Mouse (Mus musculus) right cerebral cortex, postnatal 25 days (tissue): ENCODE results near the gene Ppp1cc.

Experiments used
- DNase-seq: peaks from one replicate; pipeline ENCODE4 v3.0.0; 2022

The Ppp1cc gene

DNA sequence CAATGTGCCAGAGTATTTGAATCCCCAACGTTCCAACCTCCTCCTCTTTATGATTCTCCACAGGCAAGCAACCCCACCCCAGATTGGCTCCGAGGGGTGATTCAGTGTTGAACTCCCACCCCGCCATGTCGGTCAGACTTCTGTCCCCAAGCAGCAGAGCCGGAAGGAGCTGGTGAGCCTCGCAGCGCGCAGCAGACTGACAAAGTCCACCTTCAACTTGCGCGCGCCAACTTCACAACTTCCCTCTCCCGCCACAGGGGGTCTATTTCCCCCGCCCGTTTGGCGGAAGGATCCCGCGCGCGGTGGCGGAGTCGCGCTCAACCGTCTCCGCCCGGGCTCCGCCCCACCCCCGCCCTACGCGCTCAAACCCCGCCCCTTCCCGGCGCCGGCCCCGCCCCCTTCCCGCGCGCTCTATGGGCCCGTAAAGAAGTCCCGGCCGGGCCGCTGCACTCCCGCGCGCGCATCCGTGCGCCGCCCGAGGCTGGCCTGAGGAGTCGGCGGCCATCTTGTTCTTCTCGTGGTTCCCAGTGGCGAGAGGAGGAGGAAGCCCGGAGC, at the start of gene Ppp1cc:
Gene Ppp1cc, plus strand, starts transcription at position 452 of the 555 bp plus-strand sequence.
- peak; percentile 89 for DNase-seq

DNA sequence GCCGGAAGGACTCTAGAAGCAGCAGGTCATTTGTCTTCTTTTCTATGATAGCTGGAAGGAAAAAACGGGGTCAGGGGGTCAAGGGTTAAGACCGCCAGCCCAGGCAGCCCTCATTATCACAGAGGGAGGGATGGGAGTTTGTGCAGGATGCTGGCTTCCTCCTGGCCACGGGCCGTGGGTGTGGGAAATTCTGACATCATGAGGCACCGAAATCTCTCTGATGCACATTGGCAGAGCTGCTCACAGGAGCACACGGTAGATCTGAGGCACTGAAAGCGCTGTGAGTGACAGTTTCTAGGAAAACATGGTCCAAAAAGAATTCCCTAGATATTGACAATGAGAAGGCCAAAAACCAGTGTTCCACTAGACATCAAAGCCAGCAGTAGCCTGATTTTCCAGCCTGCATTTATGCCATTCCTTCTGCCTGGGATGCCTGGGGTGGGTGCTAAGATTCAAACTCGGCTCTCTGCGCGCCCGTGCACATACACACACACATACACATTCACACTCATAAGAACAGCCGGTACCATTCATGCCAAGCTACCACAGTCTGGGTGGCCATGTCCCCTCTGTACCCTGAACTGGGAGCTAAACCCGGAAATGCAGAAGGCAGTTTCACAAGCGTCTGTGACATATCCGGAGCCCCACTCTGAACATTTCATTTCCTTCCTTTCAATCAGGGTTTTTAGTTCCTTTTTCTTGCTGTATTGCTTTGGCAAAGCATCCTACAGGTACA, 48.6 kb upstream of the Ppp1cc start:
- no peak for DNase-seq

DNA sequence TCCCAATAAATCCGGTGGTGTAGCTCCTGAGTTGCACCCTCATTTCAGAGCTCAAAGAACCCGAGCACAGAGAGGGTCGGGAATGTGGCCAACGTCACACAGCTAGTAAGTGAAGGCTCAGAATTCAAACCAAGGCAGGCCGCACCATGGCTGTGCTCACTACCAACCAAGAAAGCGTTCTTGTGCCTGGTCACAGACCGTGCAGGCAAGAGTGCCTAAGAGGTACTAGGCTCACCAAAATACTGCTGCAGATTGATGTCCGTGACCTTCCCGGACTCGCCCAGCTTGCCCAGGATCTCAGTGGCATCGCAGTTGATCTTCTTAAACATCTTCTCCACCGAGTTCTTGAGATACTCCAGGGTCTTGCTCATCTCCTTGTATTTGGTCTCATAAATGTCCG, 47.5 kb upstream of the Ppp1cc start:
- no peak for DNase-seq

DNA sequence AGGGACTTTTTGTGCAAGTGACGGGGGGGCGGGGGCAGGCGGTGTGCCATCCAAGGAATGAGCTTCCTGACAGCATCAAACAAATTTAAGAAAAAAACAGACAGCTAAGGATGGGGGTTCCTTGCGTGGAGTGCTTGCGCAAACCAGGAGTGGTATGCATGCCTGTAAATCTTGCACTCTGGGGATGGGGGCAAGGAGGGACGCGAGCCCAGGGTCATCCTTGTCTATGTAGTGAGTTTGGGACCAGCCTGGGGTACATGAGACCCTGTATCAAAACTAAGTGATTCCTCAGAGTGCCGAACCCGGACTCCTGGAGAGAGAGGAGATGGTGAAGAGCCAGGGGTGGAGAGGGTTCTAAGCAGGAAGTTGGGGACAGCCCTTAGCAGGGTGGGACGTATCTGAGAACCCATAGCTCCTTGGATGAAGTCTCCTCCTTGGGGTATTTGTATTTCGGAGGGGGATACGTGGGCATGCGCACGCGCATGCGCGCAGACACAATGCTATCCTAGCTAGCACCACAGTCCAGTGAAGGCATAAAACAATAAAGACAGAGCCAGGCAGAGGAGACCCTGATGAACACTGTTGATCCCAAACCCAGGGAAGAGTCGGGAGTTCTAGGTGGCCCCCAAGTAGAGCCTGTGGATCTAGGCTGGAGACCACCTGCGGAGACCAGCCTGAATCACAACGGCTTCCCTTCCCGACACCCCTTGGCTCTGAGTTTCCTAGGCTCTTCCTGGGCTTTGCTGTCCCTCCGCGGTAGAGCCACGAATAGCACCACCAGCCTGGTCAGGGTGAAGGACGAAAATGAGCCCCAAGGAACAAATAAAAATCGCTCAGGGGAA, 46.8 kb upstream of the Ppp1cc start:
- DNase-seq: no peak

DNA sequence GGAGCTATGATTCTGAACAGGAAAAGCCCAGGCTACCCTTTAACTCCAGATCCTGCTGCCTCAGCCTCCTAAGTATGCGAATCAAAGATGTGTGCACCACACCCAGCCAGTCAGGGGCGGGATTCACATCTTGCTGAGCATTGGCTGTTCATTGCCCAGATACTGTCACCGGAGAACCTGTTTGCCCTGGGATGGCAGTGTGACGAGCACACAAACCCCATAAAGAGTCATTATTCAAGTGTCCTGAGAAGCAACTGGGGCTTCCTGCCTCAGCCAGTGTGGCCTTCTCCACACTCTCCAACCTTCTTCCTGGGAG, 46.2 kb upstream of the Ppp1cc start:
- no peak for DNase-seq

DNA sequence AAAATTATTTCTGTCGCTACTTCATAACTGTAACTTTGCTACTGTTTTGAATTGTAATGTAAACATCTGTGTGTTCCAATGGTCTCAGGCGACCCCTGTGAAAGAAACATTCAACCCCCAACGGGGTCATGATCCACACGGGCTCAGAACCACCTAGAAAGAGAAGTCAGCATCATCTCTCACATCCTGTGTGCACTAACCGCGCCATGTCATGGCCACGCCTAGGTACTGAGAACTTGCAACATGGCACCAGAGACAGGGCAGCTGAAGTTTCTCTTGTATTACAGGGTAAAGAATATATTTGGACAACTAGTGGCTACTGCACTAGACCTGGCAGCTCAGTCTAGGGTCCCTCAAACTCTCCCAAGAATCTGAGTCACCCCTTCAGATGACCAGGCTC, 44.6 kb upstream of the Ppp1cc start:
- DNase-seq: no peak

DNA sequence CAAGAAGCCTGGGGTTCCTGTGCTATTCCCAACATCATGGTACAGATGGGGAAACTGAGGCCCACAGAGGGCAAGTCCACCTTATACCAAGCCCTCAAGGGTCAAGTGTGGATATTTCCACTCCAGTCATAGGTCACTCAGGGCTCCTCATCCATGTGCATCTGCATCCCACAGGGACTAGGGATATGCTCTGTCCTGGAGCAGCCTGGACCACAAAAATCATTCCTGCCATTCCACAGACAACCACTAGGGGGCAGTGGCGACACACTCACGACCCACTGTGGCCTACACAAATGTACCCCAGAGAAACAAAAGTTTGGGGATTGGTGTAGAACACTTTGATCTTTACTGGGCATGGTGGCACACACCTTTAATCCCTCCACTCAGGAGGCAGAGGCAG, 43.9 kb upstream of the Ppp1cc start:
- DNase-seq: peak; percentile 33

DNA sequence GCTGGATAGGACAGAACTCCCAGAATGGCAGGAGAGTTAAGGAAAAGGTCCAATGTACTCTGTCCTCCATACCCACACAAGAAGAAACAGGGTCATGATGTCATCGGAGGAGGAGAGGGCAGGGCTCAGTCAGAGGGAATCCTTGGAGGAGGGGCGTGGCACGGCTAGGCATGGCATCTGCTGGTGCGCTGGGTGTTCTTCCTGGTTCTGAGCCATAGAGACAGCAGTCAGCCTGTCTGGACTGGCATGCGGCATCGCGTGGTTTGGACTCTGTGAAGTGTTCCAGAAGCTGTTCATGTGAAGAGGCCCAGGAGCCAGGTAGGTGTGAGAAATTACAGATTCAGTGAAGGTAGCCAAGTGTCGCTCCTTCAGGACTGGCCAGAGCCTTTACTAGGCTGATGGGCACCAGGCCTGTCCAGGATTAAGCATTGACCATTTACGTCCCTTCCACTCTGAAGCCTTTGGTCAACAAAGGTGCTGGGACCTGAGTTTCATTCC, 42.8 kb upstream of the Ppp1cc start:
- no peak for DNase-seq

DNA sequence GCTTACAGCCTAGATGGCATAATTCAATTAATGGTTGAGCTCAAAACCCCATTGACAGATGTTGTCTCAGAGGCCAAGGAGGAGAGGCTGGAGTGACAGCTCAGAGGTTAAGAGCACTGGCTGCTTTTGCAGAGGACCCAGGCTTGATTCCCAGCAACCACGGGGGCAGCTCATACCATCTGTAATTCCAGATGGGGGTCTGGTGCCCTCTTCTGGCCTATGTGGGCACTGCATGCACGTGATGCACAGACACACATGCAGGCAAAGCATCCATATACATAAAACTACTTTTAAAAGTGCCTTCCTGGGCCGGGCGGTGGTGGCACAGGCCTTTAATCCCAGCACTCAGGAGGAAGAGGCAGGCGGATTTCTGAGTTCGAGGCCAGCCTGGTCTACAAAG, 41.8 kb upstream of the Ppp1cc start:
- no peak for DNase-seq

DNA sequence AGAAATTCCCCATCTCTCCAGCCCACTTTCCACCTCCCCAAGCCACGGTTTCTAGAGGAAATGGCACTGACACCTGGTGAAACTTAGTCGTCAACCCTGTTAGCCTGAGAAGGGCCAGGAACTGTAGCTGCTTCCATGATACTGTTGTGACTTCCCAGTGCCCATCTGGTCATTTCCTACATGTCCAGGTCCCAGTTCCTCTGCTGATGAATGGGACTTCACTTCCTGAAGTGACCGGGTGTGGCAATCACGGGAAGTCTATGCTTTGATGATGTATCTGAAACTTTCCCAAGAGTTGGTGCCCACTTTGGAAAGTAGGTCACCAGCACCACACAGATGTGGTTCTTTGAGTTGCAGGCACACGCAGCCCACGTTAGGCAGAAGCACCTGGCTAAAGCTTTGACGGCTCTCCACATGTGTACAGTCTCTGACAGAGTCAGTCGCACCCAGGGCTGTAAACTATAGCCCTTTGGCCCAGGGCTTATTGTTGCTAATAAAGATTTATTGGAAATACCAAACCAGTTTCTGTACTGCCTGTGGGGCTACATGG, 32.8 kb upstream of the Ppp1cc start:
- no peak for DNase-seq

DNA sequence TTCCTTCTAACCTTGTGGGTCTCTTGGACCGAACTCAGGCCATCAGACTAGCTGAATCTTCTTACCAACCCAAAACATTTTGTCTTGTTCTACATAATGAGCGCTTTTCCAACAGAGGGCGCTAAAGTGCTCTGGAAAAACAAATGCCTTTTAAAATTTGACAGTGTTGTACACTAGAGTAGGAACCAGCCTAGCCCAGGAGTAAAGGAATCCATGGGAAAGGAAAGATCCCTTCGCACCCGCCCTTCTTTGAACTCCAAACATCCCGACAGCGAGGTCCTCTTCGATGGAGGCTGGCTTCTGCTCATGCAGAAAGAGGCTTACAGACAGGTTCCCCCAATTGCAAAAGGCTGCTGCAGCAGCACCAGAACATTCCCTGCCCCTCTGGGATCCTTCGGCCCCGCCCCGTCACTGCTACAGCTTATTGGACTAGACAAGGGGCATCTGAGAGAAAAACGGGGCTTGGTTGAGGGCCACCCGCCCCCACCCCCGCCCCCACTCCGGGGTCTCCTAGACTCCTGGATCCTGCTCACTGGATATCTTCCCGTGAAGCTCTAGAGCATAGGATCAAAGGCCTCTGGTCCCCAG, 28.9 kb upstream of the Ppp1cc start:
- peak; percentile 54 for DNase-seq

DNA sequence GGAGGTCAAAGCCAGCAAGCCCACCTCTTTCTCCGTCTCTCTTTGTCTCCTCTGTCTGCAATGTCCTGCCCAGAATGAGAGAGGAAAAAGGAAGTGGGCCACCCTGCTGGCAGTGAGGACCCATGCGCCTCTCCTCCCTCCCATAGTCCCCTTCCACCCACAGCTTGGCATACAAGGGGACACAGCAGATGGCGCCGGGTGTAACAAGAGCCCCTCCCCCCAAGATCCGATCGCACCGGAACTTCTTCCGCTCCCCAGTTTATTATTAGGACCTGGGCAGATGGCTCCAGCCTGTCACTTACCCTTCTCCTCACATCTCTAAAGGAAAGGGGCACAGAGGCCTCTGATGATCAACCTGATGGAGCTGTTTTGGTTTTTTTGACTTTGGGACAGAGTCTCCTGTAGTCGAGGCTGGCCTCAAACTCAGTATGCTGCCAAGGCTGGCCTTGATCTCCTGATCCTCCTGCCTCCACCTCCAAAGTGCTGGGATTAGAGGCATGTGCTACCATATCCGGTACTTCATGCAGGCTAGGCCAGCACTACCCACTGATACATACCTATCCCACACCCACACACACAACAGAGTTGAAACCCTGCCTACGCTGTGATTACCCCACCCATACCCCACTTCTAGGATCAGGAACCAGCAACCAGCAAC, 27.6 kb upstream of the Ppp1cc start:
- DNase-seq: no peak

DNA sequence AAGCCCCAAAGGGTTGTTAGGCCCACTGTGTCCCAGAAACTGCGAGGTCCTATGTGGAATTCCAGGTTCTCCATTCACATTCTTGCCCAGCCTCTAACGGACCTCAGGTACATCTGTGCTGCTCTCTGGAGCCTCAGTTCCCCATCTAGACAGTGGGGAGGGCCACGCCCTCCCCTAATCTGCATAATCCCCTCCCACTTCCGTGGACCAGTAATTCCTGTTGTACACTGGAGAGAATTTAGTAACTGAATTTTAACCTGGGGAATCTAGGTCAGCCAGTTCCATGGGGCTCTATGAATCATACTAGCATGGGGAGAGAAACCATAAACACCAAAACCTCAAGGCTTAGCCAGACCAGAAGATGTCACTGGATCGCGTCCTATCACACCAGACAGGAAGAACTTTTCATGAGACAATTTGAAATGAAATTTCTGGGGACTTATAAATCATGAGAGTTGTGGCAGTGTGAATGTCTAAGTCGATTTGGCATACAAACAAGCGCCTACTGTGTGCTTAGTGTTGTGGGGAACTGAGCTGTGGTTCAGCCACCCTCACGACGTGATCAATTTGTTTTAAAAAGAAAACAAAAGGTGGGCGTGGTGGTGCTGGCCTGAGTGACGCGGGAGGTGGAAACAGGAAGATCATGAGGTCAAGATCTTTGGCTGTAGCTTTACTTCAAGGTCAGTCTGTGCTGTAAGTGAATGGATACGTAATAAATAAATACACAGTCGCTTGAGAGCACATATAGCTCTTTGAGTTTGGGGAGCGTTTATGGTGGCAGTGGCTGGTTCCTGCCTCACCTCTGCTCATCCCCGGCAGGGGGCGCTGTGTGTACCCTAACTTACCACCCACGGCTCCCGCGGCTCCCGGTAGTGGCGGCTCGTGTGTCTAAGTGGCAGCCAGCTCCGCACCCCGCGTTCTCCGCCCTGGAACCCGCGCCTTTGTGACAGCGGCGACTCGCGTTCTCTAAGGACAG, 26.7 kb upstream of the Ppp1cc start:
- peak; percentile 78 for DNase-seq

DNA sequence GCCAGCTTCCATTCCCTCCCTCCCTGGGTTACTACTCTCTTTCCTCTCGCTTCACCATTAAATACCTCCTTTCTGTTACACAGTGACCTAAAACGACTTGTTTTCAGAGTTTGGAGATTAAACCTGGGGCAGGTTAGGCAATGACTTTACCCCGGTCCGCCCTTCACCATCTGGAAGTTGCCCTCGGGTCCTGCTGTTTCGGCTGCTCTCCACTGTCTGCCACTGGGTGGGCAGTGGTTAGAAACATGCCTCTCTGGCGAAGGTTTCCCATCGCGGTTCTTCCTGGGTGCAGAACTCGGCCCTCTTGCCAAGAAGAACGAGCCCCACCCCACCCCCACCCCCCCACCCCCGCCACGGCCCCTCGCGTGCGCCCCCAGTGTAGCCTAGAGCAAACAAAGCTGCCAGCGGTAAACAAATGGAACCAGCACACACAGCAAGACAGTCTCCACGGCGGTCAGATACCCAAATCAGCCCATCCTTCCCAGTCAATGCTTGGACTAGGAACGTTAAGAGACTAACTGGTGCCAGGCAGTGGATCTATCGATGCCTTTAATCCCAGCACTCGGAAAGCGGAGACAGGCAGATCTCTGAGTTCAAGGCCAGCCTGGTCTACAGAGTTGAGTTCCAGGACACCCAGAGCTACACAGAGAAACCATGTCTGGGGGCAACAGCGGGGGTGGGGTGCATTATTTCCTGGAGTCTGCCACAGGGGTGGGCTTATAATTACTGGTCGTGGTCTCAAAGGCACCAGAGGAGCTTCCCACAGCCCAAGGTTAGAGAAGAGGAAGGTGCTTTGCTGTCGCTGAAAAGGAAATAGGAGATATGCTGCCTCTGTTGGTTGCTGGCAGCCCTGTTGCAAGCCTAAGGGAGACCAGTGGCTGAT, 25.7 kb upstream of the Ppp1cc start:
- no peak for DNase-seq

DNA sequence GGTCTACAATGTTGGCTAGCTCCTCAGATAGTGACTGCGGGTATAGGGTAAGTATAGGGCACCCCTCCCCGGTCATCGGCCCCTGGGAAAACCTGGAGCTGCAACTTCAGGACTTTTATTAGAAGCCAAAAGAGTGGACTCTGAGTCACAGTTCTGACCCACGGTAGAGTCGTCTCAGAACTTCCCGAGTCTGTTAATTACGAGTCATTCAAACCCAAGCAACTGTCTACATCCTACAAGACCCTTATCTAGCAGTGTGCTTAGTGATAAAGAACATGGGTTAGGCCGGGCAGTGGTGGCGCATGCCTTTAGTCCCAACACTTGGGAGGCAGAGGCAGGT, 25.1 kb upstream of the Ppp1cc start:
- DNase-seq: no peak

DNA sequence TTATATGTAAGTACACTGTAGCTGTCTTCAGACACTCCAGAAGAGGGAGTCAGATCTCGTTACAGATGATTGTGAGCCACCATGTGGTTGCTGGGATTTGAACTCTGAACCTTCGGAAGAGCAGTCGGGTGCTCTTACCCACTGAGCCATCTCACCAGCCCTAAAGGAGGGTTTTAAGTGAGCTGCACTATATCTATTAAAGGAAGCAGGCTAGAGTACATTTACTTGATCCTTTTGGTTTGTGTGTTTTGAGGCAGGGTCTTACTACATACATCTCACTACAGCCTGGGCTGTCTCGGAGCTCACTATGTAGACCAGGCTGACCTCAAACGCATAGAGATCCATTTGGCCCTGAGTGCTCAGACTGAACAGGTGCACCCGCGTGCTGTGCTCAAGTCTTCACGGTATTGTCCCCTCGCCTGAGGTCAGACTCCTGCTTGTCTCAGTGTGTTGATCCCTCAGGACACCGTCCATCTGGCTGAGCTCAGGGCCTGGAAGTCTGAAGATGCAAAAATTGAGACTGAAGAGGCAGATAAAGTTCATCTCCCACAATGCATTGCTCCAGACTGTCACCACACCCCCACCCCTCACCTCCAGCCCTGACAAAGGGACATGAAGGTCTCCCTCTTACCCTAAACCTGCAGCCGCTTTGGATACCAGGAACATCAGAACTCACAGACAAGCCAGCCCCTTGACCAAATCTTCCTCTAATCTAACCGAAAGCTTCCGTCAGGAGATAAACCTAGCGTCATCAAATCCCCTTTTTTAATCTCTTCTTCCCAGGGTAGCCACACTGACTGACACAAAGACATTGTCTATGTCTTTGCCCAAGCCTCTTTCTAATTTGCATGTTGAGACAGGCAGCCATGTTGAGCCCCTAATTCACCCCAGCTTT, 23.4 kb upstream of the Ppp1cc start:
- no peak for DNase-seq

DNA sequence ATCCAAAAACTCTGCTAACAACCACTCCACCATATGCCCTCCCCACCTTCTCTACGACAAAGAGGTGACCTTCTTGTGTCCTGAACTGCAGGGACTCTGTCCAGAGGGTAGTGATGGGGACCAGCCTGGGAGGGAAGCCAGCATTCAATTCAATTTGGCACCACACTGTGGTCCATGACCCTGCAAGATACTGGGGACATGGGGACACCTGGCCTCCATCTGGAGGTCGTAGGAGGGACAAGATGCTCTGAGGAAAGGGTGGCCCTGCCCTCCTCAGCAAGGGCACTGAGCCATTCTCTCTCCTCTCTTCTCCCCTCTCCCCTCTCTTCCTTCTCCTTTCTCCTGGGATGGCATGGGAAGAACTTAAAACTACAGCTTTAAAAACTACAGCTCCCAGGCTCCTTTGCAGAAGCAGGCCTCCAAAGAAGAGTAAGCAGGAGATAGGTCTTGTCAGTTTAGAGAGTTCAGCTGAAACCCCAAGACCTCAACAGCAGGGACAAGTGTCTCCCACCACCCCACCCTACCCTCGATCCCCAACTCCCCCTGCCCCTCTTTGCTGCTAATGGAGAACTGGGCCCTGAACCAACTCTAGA, 22.7 kb upstream of the Ppp1cc start:
- no peak for DNase-seq

DNA sequence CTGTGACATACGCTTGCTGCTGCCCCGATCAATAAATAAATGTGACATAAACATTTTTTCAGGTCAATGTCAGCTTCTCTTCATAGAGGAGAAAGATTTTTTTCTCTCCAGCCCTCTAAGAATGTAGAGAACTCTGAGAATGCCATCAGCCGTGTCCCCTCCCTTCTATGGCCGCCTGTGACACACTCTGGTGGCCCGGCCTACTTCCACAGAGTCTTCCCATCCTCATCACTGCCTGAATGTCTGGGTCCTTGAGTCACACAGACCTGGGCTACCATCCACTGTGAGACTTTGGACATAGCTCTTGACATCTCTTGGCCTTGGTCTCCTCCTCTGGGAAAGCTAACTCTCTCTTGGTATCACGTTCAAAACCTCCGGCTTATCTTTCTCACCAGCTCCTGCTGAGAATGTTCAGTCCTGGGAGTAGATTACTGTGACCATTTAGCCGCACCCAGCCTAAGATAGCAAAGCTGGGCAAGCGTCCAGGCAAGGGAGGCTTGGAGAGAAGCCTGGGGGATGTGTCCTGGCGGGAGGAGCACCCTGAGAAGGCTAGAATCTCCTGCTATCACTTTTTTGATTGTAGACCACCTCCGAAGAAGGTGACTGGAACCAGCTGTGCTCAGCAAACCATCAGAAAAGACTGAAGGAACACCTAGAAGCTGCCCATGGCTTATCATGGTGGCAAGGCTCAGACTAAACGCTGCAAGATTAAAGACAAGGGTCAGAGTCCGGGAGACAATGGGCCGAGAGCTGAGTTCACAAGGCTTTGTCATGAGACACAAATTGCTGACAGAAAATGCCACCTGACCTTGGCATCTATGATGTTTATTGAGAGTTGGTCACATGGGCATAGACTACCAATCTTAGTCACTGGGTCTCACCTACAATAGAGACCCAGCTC, 21.3 kb upstream of the Ppp1cc start:
- DNase-seq: no peak
